Mouse (Mus musculus): ENCODE results near the gene Lpp. TPM values are rescaled to one million over a fixed set of nuclear protein-coding genes. Genes with fewer than 3 reads are reported as not detected.

Lpp gene
- polyA plus RNA-seq, 1 experiment = 9.3 TPM

GRCm38 (mm10) chr16:24514802-24515727 lies 121.8 kb downstream of the Lpp start:
- DNase-seq (ENCODE audit: low read depth, low spot score) = no peak
- 88% methylated on average over 11 of the region's 11 CpGs for WGBS

- no peak for DNase-seq (ENCODE audit: low read depth, low spot score)
- 45% methylated on average over 3 of the region's 3 CpGs for WGBS
Measured at GRCm38 (mm10) chr16:24516993-24517392, 123.7 kb downstream of the Lpp start.

- peak; percentile 11 for DNase-seq (ENCODE audit: low read depth, low spot score)
- WGBS = 46% methylated on average over 9 of the region's 9 CpGs
Measured at GRCm38 (mm10) chr16:24517501-24518042, 124.3 kb downstream of the Lpp start.

GRCm38 (mm10) chr16:24518785-24519184 lies 125.5 kb downstream of the Lpp start:
- no peak for DNase-seq (ENCODE audit: low read depth, low spot score)
- 51% methylated on average over 7 of the region's 7 CpGs for WGBS

- DNase-seq (ENCODE audit: low read depth, low spot score) = no peak
- 88% methylated on average over 7 of the region's 7 CpGs for WGBS
Measured at GRCm38 (mm10) chr16:24527219-24527618, 133.9 kb downstream of the Lpp start.

GRCm38 (mm10) chr16:24531681-24532080 lies 138.4 kb downstream of the Lpp start:
- 79% methylated on average over 2 of the region's 2 CpGs for WGBS
- DNase-seq (ENCODE audit: low read depth, low spot score) = no peak

GRCm38 (mm10) chr16:24535221-24535620 lies 141.9 kb downstream of the Lpp start:
- no peak for DNase-seq (ENCODE audit: low read depth, low spot score)
- WGBS = 89% methylated on average over 6 of the region's 6 CpGs

GRCm38 (mm10) chr16:24536261-24536660 lies 143.0 kb downstream of the Lpp start:
- 73% methylated on average over 7 of the region's 7 CpGs for WGBS
- DNase-seq (ENCODE audit: low read depth, low spot score) = no peak

- no peak for DNase-seq (ENCODE audit: low read depth, low spot score)
Measured at GRCm38 (mm10) chr16:24539003-24539402, 145.7 kb downstream of the Lpp start.

GRCm38 (mm10) chr16:24542864-24543263 lies 149.6 kb downstream of the Lpp start:
- WGBS = 79% methylated on average over 7 of the region's 7 CpGs
- no peak for DNase-seq (ENCODE audit: low read depth, low spot score)

More at GRCm38 (mm10) chr16:24539003-24539402, 145.7 kb downstream of the Lpp start:
- whole genome bisulfite sequencing = 90% methylated on average over 4 of the region's 4 CpGs

GRCm38 (mm10) chr16:24545366-24545765 lies 152.1 kb downstream of the Lpp start:
- 93% methylated on average over 5 of the region's 5 CpGs for WGBS
- DNase-seq (ENCODE audit: low read depth, low spot score) = no peak

GRCm38 (mm10) chr16:24558458-24558857 lies 165.2 kb downstream of the Lpp start:
- WGBS = 95% methylated on average over 4 of the region's 4 CpGs
- no peak for DNase-seq (ENCODE audit: low read depth, low spot score)

- DNase-seq (ENCODE audit: low read depth, low spot score) = no peak
- 89% methylated on average over 4 of the region's 4 CpGs for WGBS
Measured at GRCm38 (mm10) chr16:24559811-24560210, 166.5 kb downstream of the Lpp start.

GRCm38 (mm10) chr16:24560998-24561397 lies 167.7 kb downstream of the Lpp start:
- 94% methylated on average over 2 of the region's 2 CpGs for WGBS
- no peak for DNase-seq (ENCODE audit: low read depth, low spot score)

GRCm38 (mm10) chr16:24561602-24562001 lies 168.3 kb downstream of the Lpp start:
- DNase-seq (ENCODE audit: low read depth, low spot score) = no peak
- WGBS = 80% methylated on average over 4 of the region's 4 CpGs

- WGBS = 87% methylated on average over 7 of the region's 7 CpGs
- DNase-seq (ENCODE audit: low read depth, low spot score) = no peak
Measured at GRCm38 (mm10) chr16:24565311-24565710, 172.0 kb downstream of the Lpp start.

GRCm38 (mm10) chr16:24566277-24566676 lies 173.0 kb downstream of the Lpp start:
- DNase-seq (ENCODE audit: low read depth, low spot score) = no peak
- WGBS = 49% methylated on average over 3 of the region's 3 CpGs

GRCm38 (mm10) chr16:24567562-24567961 lies 174.3 kb downstream of the Lpp start:
- no peak for DNase-seq (ENCODE audit: low read depth, low spot score)
- 97% methylated on average over 3 of the region's 3 CpGs for WGBS

- WGBS = 74% methylated on average over 3 of the region's 3 CpGs
Measured at GRCm38 (mm10) chr16:24568061-24568460, 174.8 kb downstream of the Lpp start.

GRCm38 (mm10) chr16:24569681-24570080 lies 176.4 kb downstream of the Lpp start:
- DNase-seq (ENCODE audit: low read depth, low spot score) = no peak
- 68% methylated on average over 5 of the region's 5 CpGs for WGBS

More at GRCm38 (mm10) chr16:24568061-24568460, 174.8 kb downstream of the Lpp start:
- no peak for DNase-seq (ENCODE audit: low read depth, low spot score)

- DNase-seq (ENCODE audit: low read depth, low spot score) = no peak
- WGBS = 82% methylated on average over 2 of the region's 2 CpGs
Measured at GRCm38 (mm10) chr16:24576999-24577398, 183.7 kb downstream of the Lpp start.

All from large intestine, adult 2 months (tissue).